Mouse (Mus musculus): ENCODE data around the gene Dlgap4.

The Dlgap4 gene

DNA sequence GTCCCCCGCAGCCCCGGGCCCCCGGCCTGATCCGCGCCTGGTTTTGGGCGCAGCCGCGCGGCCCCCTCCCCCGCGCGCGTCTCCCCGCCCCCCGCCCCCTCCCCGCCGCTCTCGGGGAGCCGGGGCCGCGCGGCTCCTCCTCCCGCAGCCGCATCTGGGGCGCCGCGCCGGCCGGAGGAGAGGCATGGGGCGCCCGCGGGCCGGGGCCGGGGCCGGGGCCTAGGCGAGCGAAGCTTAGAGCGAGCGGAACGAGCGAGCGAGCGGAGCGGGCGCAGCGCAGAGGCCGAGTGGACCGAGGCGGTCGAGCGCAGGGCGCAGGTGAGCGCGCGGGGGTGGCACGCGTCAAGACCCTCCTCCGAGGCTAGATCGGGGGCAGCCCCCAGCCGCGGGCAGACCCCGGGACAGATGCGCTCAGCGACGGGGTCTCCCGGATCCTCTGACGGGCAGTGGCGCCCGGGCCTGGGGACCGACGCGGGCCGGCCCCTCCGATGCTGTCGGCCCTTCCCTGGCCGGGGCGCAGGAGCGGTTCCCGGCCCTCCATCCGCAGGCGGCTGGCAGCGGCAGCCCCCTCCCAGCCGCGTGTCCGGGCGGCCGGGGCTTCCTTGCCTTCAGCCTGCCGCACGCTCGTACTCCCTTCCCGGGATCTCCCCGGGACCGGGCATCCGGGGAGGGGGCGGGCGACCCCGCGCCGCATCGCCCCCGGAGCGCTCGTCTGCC is at the start of gene Dlgap4:
TSS of gene Dlgap4 (plus strand) at position 165 of the 717 bp plus-strand sequence.
- DNase-seq (ENCODE audit: extremely low read depth, low read depth), result no peak

GRCm38 (mm10) chr2:156566512-156566911 is 47.0 kb upstream of the Dlgap4 start:
- DNase-seq (ENCODE audit: extremely low read depth, low read depth), result no peak

DNA sequence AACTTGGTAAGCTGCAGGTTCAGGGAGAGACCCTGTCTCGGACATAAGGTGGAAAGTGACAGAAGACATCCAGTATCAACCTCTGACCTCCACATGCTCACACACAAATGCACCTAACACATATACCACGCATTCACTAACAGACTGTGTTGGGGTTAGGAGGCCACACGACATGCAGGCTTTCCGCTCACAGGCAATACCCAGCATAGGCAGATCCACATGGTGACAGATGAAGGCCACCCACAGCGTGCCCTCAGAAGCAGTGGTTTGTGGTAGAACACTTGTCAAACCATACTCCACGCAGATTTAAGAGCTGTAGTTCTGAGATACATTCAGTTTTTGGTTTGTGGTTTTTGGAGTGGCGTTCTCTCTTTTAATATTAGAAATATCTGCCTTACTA is 44.9 kb upstream of the Dlgap4 start:
- no peak for DNase-seq (ENCODE audit: extremely low read depth, low read depth)

DNA sequence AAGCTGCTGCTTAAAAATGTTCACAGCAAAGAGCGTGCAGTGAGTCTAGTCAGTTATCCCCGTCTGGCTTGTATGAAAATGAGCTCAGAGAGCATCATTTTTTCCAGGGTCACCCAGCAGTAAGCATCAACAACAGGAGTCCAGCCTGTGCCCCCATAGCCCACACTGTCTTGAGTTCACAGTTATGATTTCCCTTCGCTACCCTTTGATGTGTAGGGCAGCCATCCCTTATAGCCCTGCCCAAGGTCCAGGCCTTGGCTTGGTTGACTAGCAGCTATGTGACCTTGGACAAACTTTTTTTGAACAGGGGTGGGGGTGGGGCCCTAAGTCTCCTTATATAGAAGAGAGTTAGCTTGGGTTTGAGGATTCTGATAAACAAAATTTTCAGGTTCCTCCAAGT is 44.2 kb upstream of the Dlgap4 start:
- no peak for DNase-seq (ENCODE audit: extremely low read depth, low read depth)

- DNase-seq (ENCODE audit: extremely low read depth, low read depth), result no peak
Measured at GRCm38 (mm10) chr2:156571521-156571920, 42.0 kb upstream of the Dlgap4 start.

DNA sequence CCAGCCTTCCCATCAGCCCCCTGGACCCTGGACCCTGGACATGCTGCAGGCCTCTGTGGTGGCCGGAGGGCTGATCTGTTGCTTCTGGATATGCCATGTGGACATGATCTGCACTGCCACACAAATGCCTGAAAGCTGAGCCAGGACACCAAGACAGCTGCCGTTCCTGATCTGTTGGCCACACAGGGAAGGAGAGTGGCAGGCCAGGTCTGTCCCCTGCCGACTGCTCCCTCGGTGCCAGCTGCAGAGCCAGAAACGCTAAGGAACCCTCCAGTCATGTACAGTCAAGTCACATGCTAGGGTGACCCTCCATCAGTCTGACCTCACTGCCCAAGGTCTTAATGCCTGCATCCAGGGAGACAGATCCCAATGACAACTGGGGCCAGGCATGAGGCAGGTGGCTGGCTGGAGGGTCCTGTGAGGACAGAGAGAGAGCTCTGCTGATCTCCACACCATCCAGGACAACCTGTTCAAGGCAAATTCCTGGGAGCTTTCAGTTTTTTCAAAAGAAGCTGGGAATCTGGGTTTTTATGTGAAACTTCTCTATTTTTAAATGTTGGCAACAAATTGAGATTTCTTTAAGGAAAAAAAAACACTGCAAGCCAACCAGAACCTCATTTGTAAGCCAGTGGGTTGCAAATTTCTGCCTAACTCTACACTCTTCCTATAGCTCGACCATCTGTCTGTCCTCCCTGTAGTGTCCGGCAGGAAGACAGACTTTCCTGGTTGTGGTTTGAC is 36.5 kb upstream of the Dlgap4 start:
- DNase-seq (ENCODE audit: extremely low read depth, low read depth), result no peak

- DNase-seq (ENCODE audit: extremely low read depth, low read depth), result no peak
Measured at GRCm38 (mm10) chr2:156580507-156580906, 33.0 kb upstream of the Dlgap4 start.

GRCm38 (mm10) chr2:156581244-156581643 is 32.3 kb upstream of the Dlgap4 start:
- DNase-seq (ENCODE audit: extremely low read depth, low read depth), result no peak

DNA sequence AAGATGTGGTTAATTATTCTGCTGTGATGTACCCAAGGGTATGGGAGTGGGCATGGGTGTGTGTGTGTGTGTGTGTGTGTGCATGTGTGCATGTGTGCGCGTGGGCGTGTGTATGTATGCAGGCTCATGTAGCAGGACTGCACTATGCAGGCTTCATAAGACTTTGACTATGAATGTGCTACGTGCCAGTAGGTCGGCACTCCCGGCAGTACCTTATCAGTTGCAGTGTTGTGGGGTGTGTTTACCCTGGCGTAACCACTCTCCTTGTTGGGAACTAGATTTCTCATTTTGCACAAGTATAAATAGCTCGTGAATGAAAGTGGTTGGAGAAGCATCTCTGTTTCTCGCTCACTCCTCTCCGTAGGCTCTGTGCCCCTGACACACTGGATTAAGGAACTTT is 30.6 kb upstream of the Dlgap4 start:
- DNase-seq (ENCODE audit: extremely low read depth, low read depth), result no peak

DNA sequence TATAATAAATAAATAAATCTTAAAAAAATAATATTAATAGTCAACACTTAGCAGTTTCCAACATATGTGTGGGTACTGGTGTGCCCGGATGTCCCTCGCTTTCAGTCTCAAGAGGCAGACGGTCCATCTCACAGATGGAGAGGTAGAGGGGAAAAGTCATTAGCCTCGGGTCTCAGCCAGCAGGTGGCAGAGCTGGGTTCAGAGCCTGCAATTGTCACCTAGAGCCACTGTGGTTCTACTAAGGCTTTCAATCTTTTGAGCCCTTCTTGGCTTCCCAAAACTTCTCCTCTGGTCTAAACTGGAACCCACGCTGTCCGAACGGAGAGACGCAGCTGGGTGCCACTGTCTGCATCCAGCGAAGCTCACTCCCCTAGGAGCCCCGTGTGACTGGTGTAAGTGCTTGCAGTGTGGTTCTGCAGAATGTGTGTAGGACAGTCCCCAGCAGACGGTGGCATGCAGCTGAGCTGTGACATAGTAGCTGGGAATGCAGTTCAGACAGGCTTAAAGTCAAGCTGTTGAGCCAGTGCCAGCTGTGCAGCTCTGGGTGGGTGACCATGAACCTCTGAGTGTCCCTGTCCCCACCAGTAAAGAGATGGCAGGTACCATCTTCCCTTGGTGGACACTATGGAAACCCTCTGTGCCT is 29.2 kb upstream of the Dlgap4 start:
- no peak for DNase-seq (ENCODE audit: extremely low read depth, low read depth)

DNA sequence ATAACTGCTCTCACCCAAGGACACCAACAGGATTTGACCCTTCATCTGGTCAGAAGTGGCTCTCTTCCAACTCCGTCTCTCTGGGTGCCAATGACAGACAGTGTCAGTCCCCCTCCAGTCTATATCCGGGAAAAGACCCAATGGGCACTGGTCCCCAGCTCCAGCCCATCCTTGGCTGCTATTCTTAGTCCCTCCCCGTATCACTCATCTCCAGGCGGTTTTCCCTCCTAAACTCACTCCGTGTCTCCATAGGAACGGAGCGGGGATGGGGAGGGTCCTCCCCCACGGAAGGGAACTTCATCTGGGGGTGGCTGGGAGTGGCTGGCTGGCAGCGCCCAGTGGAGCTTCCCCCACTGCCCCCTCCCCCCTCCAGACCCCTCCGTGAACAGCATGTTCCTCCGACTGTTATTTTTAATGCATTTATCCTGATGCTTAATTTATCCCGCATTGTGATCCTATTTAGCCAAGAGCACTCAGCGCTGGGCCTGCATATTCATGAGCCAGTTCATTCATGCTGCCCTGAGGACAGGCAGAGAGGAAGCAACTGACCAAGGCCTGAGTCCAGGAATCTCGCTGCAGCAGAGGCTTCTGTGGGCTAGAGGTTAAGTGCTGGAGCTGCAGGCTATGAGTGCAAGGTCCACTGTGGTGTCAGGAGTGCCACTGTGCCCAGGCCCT is 28.6 kb upstream of the Dlgap4 start:
- no peak for DNase-seq (ENCODE audit: extremely low read depth, low read depth)

DNA sequence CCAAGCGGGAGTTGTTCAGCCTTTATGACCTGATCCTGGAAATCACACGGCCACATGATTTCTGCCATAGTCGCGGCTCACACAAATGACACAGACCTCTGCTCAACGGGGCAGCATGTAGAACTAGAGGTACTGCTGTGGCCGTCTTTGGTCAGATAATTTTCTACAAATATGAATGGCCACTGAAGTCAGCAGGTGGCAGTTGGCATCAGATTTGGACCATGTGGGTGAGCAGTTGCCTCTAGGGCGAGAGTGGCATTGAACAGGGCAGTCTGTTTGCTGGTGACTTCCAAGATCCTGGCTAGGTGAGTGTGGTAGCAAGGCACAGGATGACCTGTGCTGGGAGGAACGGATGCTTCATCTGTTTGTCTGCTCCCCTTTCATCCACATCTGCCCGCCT is 24.0 kb upstream of the Dlgap4 start:
- DNase-seq (ENCODE audit: extremely low read depth, low read depth), result no peak

DNA sequence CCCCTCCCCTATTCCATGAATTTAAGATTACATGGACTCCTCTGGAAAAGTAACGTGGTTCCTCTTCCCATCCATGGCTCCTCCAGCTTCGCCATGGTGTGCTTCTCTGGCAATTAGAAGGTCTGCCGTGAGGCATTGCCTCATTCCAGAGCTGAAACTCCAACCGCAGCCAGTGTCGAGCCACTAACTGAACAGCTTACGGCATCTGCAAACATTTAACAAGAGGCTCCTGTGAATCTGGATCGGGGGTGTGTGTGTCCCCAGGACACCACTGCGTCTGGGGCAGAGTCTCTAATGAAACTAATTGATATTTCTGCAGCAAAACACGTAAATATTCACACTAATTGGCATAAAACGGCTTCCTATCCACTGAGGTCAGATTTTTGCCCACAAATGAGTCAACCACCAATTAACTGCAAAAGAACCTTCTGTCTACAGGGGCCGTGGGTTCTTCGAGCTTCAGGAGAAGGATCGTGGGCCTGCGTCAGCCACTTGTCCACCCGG is 18.5 kb upstream of the Dlgap4 start:
- no peak for DNase-seq (ENCODE audit: extremely low read depth, low read depth)

DNA sequence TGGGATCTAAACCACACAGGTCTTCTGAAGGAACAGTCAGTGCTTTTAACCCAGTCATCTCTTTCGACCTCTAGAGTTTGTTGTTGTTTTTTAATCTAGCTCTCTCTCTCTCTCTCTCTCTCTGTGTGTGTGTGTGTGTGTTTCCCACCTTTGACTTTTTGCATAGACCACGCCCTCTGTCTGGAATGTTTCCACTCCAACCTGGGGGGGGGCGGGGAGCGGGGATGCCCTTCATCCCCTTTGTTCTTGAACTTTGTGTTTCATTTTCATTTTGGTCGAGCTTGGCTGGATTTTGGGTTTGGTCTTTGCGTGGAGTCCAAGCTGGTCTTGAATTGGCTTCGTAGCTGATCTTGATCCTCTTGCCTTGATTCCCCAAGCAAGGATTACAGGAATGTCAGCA is 10.9 kb upstream of the Dlgap4 start:
- DNase-seq (ENCODE audit: extremely low read depth, low read depth), result no peak

- no peak for DNase-seq (ENCODE audit: extremely low read depth, low read depth)
Measured at GRCm38 (mm10) chr2:156603671-156604070, 9.8 kb upstream of the Dlgap4 start.

DNA sequence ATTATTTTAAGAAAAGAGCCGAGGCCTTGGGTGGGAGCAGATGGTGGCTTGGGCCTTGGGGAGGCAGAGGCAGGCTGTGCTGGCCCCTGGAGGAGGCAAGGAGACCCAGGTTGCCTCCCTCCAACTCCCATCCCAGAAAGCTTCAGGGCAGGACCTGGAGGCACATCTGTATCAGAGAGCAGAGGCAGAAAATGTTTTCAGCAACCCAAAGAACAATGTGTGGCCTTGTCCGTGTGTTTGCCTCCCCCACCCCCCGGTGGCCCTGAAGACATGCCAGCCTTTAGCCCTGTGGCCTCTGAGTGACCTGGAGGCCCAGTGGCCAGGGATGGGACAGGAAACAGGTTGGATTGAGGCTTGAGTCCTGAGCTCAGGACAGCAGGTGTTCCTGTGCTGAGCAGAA is 8.4 kb upstream of the Dlgap4 start:
- DNase-seq (ENCODE audit: extremely low read depth, low read depth), result no peak

GRCm38 (mm10) chr2:156605971-156606370 is 7.5 kb upstream of the Dlgap4 start:
- no peak for DNase-seq (ENCODE audit: extremely low read depth, low read depth)

- DNase-seq (ENCODE audit: extremely low read depth, low read depth), result no peak
Measured at GRCm38 (mm10) chr2:156613081-156613540, 394 bp upstream of the Dlgap4 start.

DNA sequence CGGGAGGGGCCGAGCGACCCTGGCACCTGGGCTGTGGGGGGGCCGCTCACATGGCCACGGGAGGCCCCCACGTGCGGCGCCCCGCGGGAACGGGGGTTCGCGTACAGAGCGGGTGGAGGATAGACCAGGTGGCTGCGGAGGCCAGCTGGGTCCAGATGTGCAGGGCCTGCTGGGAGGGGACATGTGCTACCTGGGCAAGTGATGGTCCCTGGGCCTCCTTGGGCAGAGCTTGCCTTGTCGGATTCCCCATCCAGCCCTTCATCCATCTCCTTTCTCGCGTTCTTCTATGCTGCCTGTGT is 702 bp downstream of the Dlgap4 start:
- DNase-seq (ENCODE audit: extremely low read depth, low read depth), result no peak

DNA sequence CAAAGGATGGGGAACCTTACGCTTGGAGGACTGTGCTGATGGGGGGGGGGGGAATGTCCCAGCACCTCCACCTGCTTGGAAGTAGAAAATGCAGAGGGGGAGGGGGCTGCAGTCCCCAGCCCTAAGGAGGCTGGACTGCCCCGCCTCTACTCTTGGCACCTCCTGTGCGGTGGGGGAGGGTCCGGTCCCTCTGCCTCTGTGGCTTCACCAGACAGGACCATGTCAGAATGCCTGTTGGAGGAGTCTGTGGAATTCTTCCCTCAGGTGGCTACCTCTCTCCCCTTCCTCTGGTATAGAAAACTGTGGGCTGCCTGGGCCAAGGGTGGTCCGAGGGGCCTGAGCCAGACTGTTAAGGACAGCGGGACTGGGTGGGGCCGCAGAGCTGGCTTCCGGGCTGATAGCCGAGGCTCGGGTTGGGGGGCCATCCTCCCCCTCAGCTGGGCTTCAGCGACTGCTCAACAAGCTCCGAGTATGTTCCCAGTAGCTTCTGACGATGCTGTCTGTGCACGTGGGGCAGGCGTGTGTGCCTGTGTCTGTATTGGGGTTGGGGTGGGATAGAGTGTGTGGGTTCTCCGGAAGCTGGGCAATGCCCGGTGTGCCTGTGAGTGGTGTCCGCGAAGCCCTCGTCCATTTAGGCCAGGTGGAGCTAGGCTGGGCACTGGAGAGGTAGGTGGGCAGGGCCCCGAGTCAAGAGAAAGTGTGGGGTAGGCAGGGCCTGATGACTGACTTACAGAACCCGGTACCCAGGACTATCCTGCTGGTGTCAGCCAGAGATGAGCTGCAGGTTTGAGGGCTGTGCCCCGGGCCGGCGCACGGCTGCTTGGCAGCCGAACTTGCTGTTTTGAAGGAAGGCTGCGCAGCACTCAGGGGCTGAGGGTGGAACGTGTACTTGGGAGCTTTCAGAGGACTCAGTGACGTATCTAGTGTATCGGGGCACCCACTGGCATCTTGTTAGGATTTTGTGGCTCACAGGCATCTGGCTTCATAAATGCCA is 1.5 kb downstream of the Dlgap4 start:
- no peak for DNase-seq (ENCODE audit: extremely low read depth, low read depth)

DNA sequence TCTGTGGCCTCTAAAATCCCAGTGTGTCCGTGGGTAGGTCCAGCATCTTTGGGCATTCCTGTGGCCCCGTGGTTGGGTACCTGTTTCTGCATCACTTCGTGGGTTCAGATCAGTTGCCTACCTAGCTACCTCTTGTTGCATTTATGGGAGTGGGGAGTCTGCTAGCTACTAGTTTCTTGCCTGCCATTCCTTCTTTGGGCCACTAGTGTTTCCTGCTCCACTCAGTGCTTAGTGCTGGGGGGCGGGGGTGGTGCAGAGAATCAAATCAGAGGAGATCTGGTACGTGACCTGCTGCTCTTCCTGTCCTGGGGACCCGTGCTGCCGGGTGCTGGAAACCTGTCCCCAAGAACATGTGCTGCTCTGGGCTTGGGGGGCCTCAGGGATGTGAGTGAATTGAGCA is 3.0 kb downstream of the Dlgap4 start:
- no peak for DNase-seq (ENCODE audit: extremely low read depth, low read depth)

All from MEL-GATA-1-ER (cell line).